Mouse (Mus musculus) CH12F3 (cell line): ENCODE data around the gene Ltc4s.

ENCODE experiments used
- in situ Hi-C: fragments of 300-500 bp; cut with MboI; formaldehyde crosslinking; loops from 2 replicates; pipeline ENCODE4 v1.14.3; 2020; ENCODE audit warnings: low sequenced_read_pairs

The Ltc4s gene

DNA sequence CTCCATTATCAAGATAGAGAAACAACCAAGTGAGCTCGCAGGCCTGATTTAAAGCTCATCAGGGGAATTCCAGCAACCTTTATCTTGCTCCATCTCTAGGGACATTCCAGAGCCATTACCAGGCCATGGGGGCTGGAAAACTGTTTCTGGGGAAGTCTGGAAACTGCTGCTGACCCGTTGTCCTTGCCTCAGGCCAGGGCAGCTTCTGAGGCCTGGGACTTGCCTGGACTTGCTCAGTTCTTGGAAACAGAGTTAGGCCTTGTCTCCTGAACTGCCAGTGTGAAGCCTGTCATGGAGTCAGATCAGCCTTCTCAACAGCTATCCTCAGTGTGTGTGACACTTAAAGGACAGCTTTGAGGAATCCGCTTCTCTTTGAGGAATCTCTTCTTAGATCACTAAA, 13.8 kb upstream of the Ltc4s start:
- in situ Hi-C loops: loop anchor here (25.0 kb wide), 1 partner anchor 265 kb away; no protein-coding TSS in a partner anchor

DNA sequence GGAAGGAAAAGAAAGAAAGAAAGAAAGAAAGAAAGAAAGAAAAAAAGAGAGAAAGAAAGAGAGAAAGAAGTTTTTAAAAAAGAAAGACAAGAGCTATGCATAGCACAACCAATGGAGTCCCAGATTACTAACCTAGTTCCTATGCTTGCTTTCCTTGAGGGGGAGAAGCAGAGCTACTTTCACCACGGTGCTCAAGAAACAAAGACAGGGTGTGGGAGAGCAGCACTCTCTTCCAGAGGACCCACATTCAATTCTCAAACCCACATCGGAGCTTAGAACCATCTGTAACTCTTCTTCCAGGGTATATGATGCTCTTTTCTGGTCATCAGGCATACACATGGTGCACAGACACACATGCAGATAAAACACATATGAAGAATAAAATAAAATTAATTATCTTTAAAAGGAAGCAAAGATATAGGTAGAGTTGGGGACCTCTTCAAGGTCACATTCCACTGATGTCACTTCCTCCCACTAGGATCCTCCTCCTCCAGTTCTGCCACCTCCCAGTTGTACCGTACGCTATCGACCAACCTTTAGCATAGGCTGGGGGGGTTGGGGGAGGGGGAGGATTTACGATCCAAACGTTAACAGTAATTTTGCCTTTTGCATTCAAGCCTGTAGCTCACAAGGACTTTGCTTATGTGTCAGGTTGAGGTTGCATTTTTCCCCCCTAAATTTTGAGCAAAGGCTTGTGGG, 10.2 kb upstream of the Ltc4s start:
- in situ Hi-C loops: no loop called here

DNA sequence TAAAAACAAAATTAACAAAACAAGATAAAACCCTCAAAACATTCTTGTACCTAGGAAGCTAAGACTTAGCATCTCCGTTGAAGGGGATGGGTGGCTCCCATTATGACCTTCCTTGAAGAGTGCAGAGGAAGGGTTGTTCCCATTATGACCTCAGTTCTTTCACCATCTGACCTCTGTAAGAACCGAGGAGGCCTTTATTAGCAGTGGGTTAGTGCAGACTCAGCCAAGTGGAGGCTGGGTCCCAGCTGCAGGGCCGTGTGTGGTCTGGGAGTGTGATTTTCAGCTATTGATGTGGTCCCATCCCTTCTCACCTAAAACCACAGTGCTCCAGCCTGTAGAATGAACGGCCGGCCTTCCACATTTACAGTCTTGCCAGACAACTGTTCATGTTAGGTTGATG, 6.9 kb upstream of the Ltc4s start:
- in situ Hi-C loops: no loop called here

DNA sequence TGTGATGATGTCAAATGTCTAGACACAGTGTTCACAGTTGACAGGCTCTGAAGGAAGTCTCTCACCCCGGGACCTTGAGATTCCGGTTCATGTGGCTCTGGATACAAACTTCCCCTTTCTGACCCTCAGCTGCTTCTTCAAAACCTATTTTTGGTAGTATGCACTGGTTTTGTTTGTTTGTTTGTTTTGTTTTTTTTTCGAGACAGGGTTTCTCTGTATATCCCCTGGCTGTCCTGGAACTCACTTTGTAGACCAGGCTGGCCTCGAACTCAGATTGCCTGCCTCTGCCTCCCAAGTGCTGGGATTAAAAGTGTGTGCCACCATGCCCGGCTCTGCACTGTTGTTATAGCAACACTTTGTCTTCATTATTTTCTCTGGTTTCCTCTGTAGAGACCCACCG, 5.5 kb upstream of the Ltc4s start:
- in situ Hi-C loops: no loop called here

DNA sequence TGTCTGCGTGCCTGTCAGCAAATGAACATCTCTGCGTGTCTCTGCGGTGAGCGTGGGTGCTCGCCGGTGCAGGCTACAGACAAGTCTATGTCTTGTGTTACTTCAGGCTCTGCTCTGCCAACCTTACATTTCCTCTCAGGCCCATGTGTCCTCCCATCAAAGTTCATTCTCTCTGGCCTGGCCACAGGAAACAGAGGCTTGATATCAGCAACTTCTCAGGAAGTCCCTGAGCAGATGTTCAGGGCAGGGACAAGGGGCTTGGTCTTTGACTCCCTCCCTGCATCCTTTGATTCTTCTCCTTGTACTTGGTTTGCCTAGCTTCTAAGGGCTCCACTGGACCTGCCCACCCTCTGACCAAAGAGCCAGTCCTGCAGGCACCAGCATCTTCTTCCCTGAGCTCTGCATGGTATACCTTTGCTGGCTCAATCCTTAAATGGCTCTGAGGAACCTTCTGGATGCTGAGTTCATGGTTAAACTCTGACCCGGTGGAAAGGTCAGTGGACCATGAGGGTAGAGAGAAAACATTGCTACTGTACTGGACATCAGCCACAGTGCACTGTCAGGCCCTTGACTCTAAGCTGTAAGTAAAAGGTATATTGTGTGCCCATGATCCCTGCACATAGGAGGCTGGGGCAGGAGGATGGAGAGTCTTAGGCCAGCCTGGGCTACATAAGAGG, 2.0 kb upstream of the Ltc4s start:
- in situ Hi-C loops: no loop called here

DNA sequence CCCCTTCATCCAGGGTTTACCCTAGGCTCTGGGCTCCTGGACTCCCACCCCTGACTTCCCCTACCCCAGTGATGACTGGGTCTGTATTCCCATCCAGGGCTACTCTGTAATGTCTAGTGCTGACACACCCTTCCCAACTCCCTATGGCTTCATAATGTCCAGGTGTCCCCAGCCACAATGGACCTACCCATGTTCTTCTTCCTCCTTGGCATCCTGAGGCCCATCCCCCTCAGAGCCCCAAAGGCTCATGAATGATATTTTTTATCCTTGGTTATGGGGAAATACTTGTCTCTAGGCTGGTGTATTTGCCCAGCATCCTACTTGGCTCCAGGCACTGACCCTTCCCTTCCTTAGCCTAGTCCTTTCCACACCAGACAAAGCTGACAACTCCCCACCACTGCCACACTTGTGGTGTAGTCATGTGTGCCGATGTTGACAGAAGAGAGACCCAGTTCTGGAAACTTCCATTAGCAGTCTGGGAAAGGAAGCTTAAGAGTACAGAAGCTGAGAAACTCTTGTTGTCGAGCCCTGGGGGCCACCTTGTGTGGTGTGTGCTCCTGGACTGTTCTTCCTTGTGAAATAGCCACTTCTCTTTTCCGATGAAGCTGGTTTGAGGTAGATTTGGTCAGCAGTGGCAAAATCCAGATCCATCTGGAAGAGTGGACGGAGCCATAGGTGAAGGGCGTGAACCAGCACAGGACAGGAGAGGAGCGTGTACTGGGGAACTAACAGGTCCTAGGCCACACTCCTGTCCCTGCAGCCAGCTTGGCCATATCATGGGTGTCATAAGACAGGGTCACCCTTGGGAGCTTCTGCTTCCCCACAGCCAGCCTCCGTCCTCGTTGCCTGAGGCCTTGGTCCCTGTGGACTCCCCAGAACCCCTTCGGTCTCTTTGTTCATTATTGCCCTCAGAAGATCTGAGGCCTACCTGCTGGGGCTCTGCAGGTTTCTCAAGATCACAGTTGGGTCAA, 690 bp upstream of the Ltc4s start:
- in situ Hi-C loops: no loop called here

DNA sequence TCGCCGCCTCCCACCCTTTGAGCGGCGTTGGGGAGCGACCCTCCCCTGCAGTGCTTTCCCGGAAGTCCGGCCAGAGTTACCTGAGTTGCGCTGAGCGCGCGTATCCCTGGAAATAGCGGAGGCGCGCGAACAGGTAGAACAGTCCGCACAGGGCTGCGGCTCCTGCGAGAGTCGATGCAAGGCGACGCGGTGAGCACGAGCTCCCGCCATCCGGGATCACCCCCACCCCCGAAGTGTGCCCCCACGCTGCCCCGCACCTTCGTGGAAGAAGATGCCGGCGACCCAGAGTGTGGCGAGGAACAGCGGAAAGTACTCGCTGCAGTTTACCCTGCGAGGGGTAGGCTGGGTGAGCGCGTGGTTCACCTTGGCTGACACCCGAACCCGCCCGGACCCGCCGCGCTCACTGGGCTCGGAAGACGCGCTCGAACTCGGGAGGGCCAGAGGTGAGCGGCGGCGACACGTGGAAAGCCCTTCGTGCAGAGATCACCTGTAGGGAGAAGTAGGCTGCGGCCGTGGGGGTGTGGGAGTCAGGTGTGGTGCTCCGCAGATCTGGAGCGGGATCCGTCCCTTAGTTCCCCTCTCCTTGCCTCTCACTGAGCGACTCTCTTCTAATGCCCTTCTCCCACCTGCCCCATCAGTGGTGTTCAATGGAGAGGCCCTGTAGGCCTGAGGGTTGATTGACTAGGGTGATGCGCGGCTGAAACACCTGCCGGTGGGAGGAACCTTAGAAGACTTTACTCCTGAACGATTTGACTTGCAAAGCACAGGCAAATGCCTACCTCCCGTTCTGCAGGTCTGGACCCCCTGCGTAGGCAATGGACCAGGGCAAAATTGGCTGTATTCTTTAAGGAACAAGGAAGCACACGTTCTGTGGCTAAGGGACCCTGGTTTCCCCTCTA, 1.2 kb downstream of the Ltc4s start:
- in situ Hi-C loops: no loop called here

DNA sequence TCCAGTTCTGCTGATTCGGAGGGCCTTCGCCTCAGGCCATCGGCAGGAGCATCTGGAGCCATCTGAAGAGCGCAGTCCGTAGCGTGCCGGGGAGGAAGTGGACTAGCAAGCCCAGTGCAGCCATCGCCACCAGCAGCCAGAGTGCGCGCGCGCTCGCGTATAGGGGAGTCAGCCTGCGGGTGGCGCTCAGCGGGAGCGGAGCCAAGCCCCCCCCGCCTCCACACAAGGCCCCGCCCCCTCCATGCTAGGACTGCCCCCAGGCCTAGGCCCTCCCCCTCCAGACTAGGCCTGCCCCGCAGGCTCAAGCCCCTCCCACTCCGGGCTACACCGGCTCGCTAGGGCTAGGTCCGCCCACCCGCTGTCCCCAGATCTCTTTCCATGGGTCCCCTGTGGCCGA, 1.9 kb downstream of the Ltc4s start:
- in situ Hi-C loops: no loop called here

DNA sequence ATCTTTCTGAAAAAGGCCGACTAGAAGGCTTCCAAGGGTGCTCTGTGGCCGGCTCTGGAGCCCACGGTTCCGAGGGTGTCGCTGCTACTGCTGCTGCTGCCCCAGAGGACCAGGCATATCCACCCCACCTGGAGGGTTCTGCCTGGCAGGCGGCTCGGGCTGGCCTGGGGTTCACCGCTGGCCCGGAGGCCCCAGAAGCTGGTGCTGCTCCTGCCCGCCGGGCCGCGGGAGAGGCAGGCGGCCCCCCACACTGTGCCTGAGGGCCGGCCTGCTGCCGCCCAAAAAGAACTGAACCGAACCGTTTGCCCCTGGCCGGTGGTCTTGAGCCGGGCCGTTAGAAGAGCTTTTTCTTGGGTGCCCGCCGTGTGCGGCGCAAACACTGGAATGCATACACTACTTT, 3.8 kb downstream of the Ltc4s start:
- in situ Hi-C loops: no loop called here

DNA sequence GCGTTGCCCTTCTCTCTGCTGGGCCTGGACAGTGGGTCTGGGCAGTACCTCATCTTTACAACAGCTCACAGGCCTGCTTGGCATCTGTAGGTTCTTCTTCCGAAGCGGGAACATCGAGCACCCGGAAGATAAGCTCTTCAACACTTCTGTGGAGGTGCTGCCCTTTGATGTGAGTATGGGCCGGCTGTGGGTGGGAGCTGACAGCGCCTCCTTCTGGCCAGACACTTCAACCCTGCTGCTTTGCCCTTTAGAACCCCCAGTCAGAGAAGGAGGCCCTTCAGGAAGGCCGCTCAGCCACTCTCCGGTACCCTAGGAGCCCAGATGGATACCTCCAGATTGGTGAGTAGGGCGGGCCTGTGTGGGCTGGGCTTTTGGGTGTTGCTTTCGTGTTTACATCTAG, 4.4 kb downstream of the Ltc4s start:
- in situ Hi-C loops: no loop called here

DNA sequence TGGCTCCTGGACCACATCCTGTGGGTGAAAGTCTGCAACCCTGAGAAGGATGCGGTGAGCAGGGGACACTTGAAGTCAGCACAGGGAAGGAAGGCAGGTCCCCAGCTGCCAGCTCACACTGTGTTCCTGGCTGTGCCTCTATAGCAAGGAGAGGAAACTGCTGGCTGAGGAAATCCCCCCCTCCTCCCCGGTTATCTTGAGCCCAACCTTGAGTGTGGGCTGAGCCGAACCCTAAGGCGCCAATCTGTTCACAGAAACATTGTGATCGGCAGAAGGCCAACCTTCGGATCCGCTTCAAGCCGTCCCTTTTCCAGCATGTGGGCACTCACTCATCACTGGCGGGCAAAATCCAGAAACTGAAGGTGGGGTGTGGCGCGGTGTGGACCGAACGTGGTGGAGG, 5.4 kb downstream of the Ltc4s start:
- in situ Hi-C loops: no loop called here

DNA sequence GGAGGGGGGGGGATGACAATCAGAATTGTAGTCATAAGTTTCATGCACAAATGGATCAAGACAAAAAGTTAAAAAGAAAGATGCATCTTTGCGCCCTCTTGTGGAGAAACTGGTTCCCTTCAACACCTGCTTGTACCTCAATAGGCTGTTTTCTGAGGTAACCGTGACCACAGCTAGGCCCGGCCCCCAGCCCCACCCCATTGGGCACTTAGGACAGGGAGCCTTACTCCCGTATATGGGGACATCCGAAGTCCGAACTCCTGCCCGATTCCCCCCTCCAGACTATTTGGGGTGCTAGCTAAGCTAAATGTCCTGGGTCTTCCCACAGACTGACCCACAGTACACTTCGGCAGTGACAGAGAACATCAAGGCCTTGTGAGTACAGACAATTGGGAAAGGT, 7.0 kb downstream of the Ltc4s start:
- in situ Hi-C loops: no loop called here

DNA sequence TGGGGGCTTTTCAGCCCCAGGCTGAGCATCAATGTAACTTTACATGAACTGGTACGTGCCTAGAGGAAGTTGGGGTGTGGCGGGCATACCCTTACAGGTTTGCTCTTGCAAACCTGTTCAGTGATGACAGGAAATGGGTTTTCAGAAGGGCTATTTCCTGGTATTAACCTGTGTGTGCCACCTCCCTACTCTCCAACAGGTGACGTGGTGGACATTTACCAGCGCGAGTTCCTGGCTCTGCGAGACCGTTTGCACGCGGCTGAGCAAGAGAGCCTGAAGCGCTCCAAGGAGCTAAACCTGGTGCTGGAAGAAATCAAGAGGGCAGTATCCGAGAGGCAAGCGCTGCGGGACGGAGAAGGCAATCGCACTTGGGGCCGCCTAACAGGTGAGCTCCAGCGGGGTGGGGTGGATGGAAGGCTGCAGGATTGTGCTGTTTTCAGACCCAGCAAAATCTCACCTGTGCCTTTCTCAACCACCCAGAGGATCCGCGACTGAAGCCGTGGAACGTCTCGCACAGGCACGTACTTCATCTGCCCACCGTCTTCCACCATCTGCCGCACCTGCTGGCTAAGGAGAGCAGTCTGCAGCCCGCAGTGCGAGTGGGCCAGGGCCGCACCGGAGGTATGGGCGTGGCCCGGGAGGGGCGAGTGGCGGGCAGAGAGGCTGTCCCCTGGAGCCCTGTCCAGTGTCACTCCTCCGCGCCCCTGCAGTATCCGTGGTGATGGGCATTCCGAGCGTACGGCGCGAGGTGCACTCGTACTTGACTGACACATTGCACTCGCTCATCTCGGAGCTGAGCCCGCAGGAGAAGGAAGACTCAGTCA, 7.7 kb downstream of the Ltc4s start:
- in situ Hi-C loops: no loop called here

DNA sequence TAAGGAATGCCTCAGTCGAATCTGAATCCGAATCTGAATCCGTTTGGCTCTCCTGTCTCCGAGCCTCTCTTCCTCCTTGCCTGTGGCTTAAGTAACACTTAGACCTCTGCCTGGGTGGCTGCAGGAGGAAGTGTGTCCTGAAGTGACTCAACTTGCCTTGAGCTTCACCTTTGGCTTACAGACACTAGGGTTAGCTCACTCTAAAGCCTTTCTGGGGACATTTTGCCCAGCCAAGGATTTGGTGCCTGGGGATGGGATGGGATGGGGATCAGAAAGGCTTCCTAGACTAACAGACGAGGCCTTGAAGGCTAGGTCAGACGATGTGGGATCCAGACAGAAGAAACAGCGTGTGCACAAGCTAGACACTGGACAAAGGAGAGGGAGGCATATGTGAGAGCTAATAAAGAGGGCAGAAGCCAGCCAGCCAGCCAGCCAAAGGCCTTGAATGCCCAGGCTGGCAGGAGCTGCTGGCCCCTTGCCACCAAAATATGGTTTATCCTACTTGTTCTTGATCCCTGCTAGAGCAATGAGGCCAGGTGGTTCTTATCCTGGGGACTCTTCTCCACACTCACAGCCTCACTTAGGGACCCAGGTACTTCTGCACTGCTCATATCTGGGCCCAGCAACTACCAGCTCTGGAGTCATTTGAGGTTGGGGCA, 9.0 kb downstream of the Ltc4s start:
- in situ Hi-C loops: no loop called here

DNA sequence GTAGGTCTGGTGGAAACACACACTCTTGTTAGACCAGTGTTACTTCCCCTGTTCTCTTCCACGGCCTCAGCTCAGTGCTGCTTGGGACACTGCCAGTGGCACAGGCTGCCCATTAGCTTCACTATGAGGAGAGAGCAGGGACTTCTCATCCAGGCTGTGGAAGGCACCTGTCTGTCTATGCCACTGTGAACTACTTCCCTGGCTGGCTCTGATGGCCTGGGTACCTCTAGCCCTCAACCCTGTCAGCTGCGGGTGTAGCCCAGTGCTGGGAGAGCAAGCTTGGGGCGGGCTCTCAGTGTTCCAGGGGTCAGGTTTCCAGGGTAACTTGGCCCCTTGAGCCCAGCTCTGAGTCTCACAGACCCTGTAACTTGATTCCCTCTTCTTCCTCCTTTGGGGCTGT, 9.6 kb downstream of the Ltc4s start:
- in situ Hi-C loops: no loop called here

DNA sequence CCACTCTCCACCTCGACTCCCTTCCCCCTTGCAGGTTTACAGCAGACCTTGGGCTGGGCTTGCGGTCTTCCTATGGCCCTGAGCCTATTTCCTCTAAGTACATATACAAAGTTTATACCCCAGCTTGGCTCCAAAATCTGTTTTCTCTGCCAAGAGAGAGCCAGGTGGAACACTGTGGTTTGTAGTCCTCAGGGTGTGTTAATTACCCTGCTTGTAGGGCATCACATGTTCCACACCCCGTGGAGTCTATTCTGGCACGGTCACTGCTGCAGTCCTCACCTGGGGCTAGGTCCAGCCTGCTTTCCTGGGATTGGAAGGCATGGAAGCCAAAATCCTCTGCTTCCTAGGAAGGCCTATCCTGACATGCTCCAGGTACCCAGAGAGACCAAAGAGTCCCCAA, 10.7 kb downstream of the Ltc4s start:
- in situ Hi-C loops: no loop called here

DNA sequence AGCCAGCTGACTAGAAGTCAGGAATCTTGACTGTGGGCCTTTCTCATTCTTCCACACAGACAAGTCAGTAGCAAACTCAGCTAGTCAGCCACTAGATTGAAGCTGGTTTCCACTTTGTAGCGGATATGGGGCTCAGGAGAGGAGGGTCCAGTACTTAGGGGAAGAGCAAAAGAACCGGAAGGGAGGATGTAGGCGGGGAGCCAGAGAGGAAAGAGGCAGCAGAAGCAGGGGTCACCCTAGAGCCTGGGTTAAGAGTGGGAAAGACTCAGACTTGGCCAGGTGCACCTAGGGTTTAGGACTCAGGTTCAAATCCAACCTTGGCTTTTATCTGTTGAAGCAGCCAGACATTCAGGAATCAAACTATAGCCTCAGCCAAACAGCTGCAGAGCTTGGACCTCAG, 11.2 kb downstream of the Ltc4s start:
- in situ Hi-C loops: no loop called here

DNA sequence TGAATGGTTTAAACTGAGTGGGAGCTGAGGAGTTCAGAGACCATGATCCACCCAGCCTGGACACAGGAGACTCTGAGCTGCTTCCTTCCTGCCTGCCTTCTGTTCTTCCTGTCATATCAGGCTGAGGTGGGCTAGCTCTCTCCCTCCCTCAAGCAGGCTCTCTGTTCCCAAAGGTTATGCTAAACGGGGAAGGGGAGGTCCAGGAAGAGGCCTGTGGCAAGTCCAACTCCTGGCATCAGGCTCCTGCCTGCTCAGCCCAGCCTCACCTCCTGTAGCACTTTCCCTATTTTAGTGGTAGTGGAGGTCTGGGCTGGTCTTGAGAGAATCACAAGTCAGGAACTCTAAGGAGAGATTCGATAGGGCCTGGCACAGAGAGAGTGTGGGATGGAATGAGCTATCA, 12.0 kb downstream of the Ltc4s start:
- in situ Hi-C loops: no loop called here
